Mouse (Mus musculus): ENCODE data around the gene Atg13.

GRCm38 (mm10) chr2:91682850-91683249 is 27.5 kb downstream of the Atg13 start:
- TF ChIP-seq POLR2A (IDR thresholded peaks at IDR 0.05; ENCODE audit: extremely low read depth, insufficient read depth, low read length): no peak
- no peak for TF ChIP-seq CTCF (IDR thresholded peaks at IDR 0.05; ENCODE audit: low read depth, low read length)

Data from liver, adult 2 months (tissue).